Mouse (Mus musculus) hindbrain, embryonic 14.5 days (tissue): ENCODE results near the gene Emilin1. TPM values are rescaled to one million over a fixed set of nuclear protein-coding genes. Genes with fewer than 3 reads are reported as not detected.

ENCODE experiments used
- ATAC-seq: fragments of 200-750 bp; cut with Nextera tagmentation; 2 replicates; pipeline ENCODE4 v1.8.0; 2017; ENCODE audit warnings: moderate number of reproducible peaks, mild to moderate bottlenecking, moderate TSS enrichment, moderate library complexity; ENCODE audit not compliant: low FRiP score
- DNase-seq: peaks from one replicate; pipeline ENCODE4 v3.0.0-alpha.2; 2015; ENCODE audit warnings: low spot score
- H3K27ac ChIP-seq: fragments of 300-500 bp; sonication (generic); 2 replicates; pipeline ENCODE4 v1.5.1; 2014; ENCODE audit warnings: mild to moderate bottlenecking, moderate library complexity
- H3K27me3 ChIP-seq: fragments of 300-500 bp; sonication (generic); 2 replicates; pipeline ENCODE4 v1.6.1; 2014; ENCODE audit warnings: mild to moderate bottlenecking, low read length, mixed read lengths; ENCODE audit not compliant: control insufficient read depth, insufficient read depth
- H3K36me3 ChIP-seq: fragments of 300-500 bp; sonication (generic); replicated peaks from 2 replicates; pipeline ENCODE4 v1.6.1; 2014; ENCODE audit not compliant: control insufficient read depth, insufficient read depth
- H3K4me1 ChIP-seq: fragments of 300-500 bp; sonication (generic); replicated peaks from 2 replicates; pipeline ENCODE4 v1.6.1; 2014; ENCODE audit warnings: antibody characterized with exemption, low read length, mixed read lengths; ENCODE audit not compliant: control insufficient read depth, insufficient read depth
- H3K4me2 ChIP-seq: fragments of 300-500 bp; sonication (generic); replicated peaks from 2 replicates; pipeline ENCODE4 v1.6.1; 2014; ENCODE audit warnings: mild to moderate bottlenecking, moderate library complexity
- H3K4me3 ChIP-seq: fragments of 300-500 bp; sonication (generic); replicated peaks from 2 replicates; pipeline ENCODE4 v1.5.1; 2014; ENCODE audit warnings: mild to moderate bottlenecking, low read length
- H3K9ac ChIP-seq: fragments of 300-500 bp; sonication (generic); 2 replicates; pipeline ENCODE4 v1.6.1; 2014
- H3K9me3 ChIP-seq: fragments of 300-500 bp; sonication (generic); 2 replicates; pipeline ENCODE4 v1.6.1; 2016; ENCODE audit warnings: low read length; ENCODE audit not compliant: control insufficient read depth
- WGBS: fragments of 180-500 bp; shearing (Covaris S2); extraction: QIAGEN DNeasy Blood & Tissue Kit; methylation state at CpG from one replicate; pipeline ENCODE4 v1.1.7; 2014; 5-methylcytosine and 5-hydroxymethylcytosine counted together
- polyA plus RNA-seq: library from polyadenylated mRNA; unstranded; fragments of >200 nt; fragmentation: Nextera tagmentation; extraction: Ambion mirVana; gene quantifications from 2 replicates; pipeline ENCODE4 v1.2.1, GENCODE M21; 2014

Gene Emilin1
- polyA plus RNA-seq, 1 experiment from 2014 or later, result 17.1 TPM

GRCm38 (mm10) chr5:30920621-30921020 is 7.4 kb downstream of the Emilin1 start:
- Histone ChIP-seq H3K4me2 (peak overlapping the region; percentile 85; the same call in 1 of the 2 replicates), H3K9me3 (no peaks in the 10 kb centered on the region)
- peak; percentile 12; the same call in 1 of the 2 replicates for ATAC-seq

GRCm38 (mm10) chr5:30921256-30922033 is 8.2 kb downstream of the Emilin1 start, which contains the start of gene Khk:
Khk (plus strand) TSS chr5:30921431.
- WGBS, result under 1% methylated on average over 39 of the region's 40 CpGs
- ATAC-seq, result peak; percentile 70
- peak; percentile 91 for DNase-seq

More at GRCm38 (mm10) chr5:30920621-30921020, 7.4 kb downstream of the Emilin1 start:
- 61% methylated on average over 19 of the region's 19 CpGs for WGBS
- peaks cover 18% of the 10 kb centered on the region for H3K4me1 ChIP-seq
- no peaks in the 10 kb centered on the region for H3K27me3 ChIP-seq
- no peak overlapping the region for H3K27ac ChIP-seq
- H3K4me3 ChIP-seq, result no peak overlapping the region
- H3K9ac ChIP-seq, result no peak overlapping the region
- no peaks in the 10 kb centered on the region for H3K36me3 ChIP-seq
- DNase-seq, result no peak

GRCm38 (mm10) chr5:30922581-30923041 is 9.4 kb downstream of the Emilin1 start:
- Histone ChIP-seq H3K4me1 (peaks cover 12% of the 10 kb centered on the region), H3K4me2 (peak overlapping the region; percentile 85), H3K4me3 (peak overlapping the region; percentile 45; the same call in 1 of the 2 replicates), H3K36me3 (no peaks in the 10 kb centered on the region), H3K27me3 (no peaks in the 10 kb centered on the region), H3K9me3 (no peaks in the 10 kb centered on the region), H3K9ac (0 out of 2 replicates have a peak overlapping the region, but pooled peaks have one; percentile 53), H3K27ac (no peak overlapping the region)
- no peak for DNase-seq
- no peak for ATAC-seq
- WGBS, result 75% methylated on average over 10 of the region's 10 CpGs

More at GRCm38 (mm10) chr5:30921256-30922033, 8.2 kb downstream of the Emilin1 start, which contains the start of gene Khk:
- peak within 1 kb of the TSS; percentile 53 for H3K9ac ChIP-seq
- no peaks in the 10 kb centered on the region for H3K9me3 ChIP-seq
- H3K4me3 ChIP-seq, result peak within 1 kb of the TSS; percentile 45
- peaks cover 12% of the 10 kb centered on the region for H3K4me1 ChIP-seq
- H3K36me3 ChIP-seq, result no peaks in the 10 kb centered on the region
- H3K27ac ChIP-seq, result peak within 1 kb of the TSS; percentile 70; the same call in 1 of the 2 replicates
- H3K4me2 ChIP-seq, result peak within 1 kb of the TSS; percentile 85
- no peaks in the 10 kb centered on the region for H3K27me3 ChIP-seq

GRCm38 (mm10) chr5:30923119-30923518 is 9.9 kb downstream of the Emilin1 start:
- no peaks in the 10 kb centered on the region for H3K27me3 ChIP-seq
- no peak overlapping the region for H3K4me3 ChIP-seq
- H3K36me3 ChIP-seq, result no peaks in the 10 kb centered on the region
- H3K9me3 ChIP-seq, result no peaks in the 10 kb centered on the region
- ATAC-seq (no peak), DNase-seq (no peak)
- H3K4me2 ChIP-seq, result no peak overlapping the region
- 85% methylated on average over 6 of the region's 6 CpGs for WGBS
- H3K4me1 ChIP-seq, result peaks cover 12% of the 10 kb centered on the region
- H3K27ac ChIP-seq, result no peak overlapping the region
- H3K9ac ChIP-seq, result no peak overlapping the region

GRCm38 (mm10) chr5:30924614-30925013 is 11.4 kb downstream of the Emilin1 start:
- H3K9me3 ChIP-seq, result no peaks in the 10 kb centered on the region
- no peak for DNase-seq

GRCm38 (mm10) chr5:30925217-30925616 is 12.0 kb downstream of the Emilin1 start:
- WGBS, result 92% methylated on average over 5 of the region's 5 CpGs
- Histone ChIP-seq H3K4me2 (no peak overlapping the region), H3K4me1 (peaks cover 12% of the 10 kb centered on the region), H3K27ac (no peak overlapping the region), H3K9me3 (no peaks in the 10 kb centered on the region), H3K36me3 (no peaks in the 10 kb centered on the region), H3K4me3 (no peak overlapping the region), H3K9ac (no peak overlapping the region), H3K27me3 (no peaks in the 10 kb centered on the region)
- DNase-seq (no peak), ATAC-seq (no peak)

More at GRCm38 (mm10) chr5:30924614-30925013, 11.4 kb downstream of the Emilin1 start:
- no peak overlapping the region for H3K4me3 ChIP-seq
- 86% methylated on average over 8 of the region's 8 CpGs for WGBS
- H3K27ac ChIP-seq, result no peak overlapping the region
- H3K9ac ChIP-seq, result no peak overlapping the region
- H3K4me2 ChIP-seq, result no peak overlapping the region
- no peak for ATAC-seq
- H3K4me1 ChIP-seq, result peaks cover 12% of the 10 kb centered on the region
- H3K36me3 ChIP-seq, result no peaks in the 10 kb centered on the region
- H3K27me3 ChIP-seq, result no peaks in the 10 kb centered on the region

- Histone ChIP-seq H3K4me1 (peaks cover 12% of the 10 kb centered on the region), H3K9me3 (no peaks in the 10 kb centered on the region), H3K9ac (no peak overlapping the region), H3K4me3 (no peak overlapping the region), H3K27me3 (no peaks in the 10 kb centered on the region), H3K4me2 (no peak overlapping the region), H3K27ac (no peak overlapping the region), H3K36me3 (no peaks in the 10 kb centered on the region)
- DNase-seq (no peak), ATAC-seq (no peak)
- 90% methylated on average over 2 of the region's 2 CpGs for WGBS
Measured at GRCm38 (mm10) chr5:30926073-30926472, 12.9 kb downstream of the Emilin1 start.

GRCm38 (mm10) chr5:30927945-30928529 is 14.8 kb downstream of the Emilin1 start:
- no peaks in the 10 kb centered on the region for H3K4me1 ChIP-seq
- H3K36me3 ChIP-seq, result no peaks in the 10 kb centered on the region
- ATAC-seq (peak; percentile 59), DNase-seq (peak; percentile 72)
- no peak overlapping the region for H3K4me3 ChIP-seq
- 41% methylated on average over 7 of the region's 7 CpGs for WGBS
- no peaks in the 10 kb centered on the region for H3K9me3 ChIP-seq
- peak overlapping the region; percentile 32 for H3K4me2 ChIP-seq
- H3K27me3 ChIP-seq, result no peaks in the 10 kb centered on the region
- H3K9ac ChIP-seq, result no peak overlapping the region
- H3K27ac ChIP-seq, result no peak overlapping the region

GRCm38 (mm10) chr5:30930121-30930520 is 16.9 kb downstream of the Emilin1 start:
- 41% methylated on average over 4 of the region's 4 CpGs for WGBS
- Histone ChIP-seq H3K4me1 (no peaks in the 10 kb centered on the region), H3K27me3 (no peaks in the 10 kb centered on the region), H3K27ac (no peak overlapping the region), H3K36me3 (no peaks in the 10 kb centered on the region; the same call in 1 of the 2 replicates), H3K4me2 (no peak overlapping the region), H3K4me3 (no peak overlapping the region), H3K9ac (no peak overlapping the region), H3K9me3 (no peaks in the 10 kb centered on the region)
- DNase-seq, result peak; percentile 83
- peak; percentile 41; the same call in 1 of the 2 replicates for ATAC-seq
